Mouse (Mus musculus) ZHBTc4 (cell line): ENCODE measurements around the gene C3.

Experiments
- DNase-seq: peaks from one replicate; pipeline ENCODE4 v3.0.0-alpha.2; 2011; ENCODE audit warnings: low read depth, low spot score

The C3 gene

DNA sequence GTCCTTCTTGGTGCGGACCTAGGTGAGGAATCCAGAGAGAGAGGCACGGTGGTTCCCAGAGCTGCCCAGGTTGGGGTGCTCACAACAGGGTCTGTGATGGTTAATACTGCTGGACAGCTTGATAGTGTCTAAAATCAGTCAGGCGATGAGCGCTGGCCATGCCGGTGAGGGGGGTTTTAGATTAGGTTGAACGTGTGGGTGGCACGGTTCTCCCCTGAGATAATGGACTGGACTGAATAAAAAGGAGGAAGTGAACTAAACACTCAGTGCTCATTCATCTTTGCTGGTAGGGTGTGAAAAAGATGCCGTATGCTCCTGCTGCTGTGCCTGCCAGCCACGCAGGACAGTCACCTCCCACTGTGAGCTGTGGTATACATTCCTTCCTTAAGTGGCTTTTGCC is 4.6 kb downstream of the C3 start:
- DNase-seq = no peak

DNA sequence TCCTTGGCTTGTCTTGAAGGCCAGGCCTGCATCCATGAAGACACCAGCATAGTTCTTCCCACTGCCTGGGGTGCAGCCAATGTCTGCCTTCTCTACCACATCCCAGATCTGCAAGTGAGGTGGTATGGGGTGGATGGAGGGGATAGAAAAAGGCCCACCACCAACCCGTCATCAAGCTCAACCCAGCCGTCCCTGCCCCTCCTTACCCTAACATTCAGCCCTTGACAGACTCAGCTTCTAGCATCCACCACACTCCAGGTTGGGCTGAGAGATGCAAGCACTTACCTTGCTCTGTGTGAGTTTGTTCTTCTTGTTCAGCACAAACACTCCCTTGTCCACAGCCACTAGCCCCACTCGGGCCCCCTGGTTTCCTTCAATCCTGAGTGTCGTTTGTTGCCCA is 6.0 kb downstream of the C3 start:
- DNase-seq = no peak

DNA sequence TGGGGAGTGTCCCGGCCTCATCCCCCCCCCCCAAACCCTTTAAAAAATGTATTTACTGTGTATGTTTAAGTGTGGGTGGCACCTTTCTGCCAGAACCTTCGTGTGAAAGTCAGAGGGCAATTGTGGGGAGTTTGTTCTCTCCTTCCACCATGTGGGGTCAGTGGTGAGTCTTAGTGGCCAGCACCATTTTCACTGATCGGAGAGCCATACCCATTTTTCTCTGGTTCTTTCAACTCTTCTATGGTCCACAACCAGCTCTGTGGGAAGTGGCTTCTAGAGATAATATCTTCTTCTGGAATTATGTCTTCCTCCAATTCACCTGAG is 8.1 kb downstream of the C3 start:
- peak; percentile 44 for DNase-seq

DNA sequence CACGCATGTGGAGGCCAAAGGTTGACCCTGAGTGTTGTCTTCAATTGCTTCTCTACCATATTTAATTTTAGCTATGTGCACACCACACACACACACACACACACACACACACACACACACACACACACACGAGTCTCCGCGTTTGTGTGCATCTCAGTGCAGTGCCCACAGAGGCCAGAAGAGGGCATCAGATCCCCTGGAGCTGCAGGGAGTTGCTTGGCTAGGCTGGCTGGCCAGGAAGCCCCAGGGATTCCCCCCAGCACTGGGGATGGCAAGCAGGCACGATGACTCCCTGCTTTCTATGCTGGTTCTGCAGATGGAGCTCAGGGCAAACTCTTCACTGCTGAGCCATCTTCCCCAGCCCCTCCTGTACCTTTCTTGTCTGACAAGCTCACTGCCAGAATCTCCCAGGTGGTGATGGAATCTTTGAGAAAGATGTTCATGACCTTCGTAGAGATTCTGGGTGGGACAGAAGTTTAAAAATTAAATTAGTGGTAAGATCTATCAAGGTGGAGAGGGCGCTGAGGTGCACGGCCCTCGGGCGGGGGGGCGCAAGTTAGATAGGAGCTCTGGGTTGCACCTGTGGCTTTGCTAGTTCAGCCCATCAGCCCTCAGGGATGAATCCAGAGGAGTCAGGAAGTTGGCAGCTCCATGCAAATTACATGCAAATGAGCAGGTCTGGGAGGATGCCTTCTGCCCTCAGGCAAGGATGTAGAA is 8.6 kb downstream of the C3 start:
- DNase-seq = peak; percentile 68

DNA sequence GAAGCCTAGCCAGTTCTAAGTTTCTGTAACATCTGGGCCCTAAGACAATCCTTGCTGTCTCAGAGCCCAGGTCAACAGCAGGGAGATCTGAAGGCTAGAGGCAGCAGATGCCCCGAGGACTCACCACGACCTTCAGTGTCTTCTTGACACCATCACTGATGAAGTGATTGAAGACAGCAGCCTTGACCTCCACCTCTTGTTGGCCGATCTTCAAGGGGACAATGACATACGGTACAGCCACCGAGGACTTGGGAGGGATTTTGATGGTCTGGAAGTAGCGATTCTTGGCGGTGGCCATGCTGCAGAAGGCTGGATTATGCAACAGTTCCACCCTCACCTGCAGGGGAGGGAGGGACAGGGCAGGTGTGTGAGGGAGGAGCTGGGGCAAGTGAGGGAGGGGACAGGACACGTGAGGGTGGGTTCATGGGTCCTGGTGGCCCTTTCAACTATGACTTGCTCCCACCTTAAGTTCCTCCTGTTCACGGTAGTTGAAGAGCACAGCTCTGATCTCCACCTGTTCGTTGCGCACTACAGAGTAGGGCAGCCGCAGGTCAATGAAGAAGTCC is 9.5 kb downstream of the C3 start:
- DNase-seq = no peak

DNA sequence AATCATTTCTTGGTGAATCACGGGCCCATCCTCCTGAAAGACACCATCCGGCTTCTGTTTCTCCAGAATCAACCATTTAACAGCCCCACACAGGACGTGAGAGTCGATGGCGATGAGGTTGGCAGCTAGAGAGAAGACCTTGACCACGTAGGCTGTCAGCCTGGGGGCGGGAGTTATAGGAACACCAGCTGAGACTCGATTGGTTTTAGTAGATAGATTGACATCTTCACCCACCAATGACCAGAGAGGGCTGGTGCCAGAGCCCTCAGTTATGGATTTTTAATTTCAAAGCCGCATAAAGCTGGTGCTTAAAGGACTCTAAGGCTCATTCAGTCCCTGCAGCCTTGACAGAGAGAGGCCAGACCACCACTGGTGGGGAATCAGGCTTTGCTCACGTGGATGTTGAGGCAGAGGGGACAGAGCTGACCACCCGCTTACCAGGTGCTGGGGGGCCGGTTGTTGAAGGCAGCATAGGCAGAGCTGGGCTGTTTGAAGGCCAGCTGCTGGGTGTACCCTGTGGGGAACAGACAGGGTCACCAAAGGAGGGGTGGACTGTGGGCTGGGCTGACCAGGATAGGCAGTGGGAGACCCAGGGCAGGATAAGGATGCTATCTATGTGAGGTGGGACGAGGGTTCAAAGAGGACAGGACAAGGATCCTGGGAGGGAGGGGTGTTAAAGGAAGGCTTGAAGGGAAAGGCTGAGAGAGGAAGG is 13.1 kb downstream of the C3 start:
- DNase-seq = peak; percentile 63

DNA sequence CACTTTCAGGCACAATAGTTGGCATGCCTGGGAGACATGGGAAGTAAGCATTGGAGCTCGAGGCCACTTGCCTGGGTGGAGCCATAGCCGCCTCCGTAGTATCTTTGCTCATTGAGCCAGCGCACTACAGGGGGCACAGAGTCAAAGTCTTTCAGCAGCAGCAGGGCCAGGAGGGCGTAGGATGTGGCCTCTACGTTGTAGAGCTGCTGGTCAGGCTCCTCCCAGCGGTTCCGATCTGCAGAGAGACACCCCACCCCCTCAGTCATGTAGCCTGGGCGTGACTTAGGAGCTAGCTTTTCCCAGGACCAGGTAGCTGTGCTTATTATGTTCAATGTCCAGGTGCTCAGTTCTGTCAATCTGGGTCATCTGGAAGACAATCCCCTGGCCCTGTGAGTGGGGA is 16.4 kb downstream of the C3 start:
- peak; percentile 69 for DNase-seq

DNA sequence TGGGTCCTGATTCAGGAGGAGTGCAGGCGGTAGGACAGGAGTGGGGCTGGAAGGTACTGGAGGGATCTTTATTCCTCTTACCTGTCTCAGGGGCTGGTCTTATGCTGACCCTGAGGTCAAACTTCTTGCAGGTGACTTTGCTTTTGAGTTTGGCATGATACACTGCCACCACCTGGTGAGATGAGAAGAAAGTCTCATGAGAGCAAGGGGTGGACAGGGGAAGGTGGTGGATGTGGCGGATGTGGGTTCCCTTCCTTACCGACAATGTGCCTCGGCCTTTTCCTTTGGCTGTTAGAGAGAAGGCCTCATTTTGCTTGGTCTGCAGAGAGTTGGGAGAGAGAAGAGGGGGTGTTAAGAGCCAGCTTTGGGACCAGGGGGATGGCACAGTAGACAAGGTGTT is 18.6 kb downstream of the C3 start:
- no peak for DNase-seq

DNA sequence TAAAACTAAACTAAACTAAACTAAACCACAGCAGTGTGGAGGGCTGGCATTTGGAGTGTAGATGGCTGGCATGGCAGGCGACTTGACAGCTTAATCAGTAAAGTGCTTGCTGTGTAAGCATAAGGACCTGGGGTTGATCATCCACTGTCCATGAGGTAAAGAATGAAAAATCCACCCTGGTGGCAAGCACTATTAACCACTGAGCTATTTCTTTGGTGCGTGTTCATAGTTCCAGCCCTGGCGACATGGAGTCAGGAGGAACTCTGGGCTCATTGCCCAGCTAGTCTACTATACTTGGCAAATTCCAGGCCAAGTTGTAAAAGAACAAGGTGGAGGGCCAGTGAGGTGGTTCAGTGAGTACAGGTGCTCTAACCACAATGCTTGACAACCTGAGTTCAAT is 20.0 kb downstream of the C3 start:
- no peak for DNase-seq

DNA sequence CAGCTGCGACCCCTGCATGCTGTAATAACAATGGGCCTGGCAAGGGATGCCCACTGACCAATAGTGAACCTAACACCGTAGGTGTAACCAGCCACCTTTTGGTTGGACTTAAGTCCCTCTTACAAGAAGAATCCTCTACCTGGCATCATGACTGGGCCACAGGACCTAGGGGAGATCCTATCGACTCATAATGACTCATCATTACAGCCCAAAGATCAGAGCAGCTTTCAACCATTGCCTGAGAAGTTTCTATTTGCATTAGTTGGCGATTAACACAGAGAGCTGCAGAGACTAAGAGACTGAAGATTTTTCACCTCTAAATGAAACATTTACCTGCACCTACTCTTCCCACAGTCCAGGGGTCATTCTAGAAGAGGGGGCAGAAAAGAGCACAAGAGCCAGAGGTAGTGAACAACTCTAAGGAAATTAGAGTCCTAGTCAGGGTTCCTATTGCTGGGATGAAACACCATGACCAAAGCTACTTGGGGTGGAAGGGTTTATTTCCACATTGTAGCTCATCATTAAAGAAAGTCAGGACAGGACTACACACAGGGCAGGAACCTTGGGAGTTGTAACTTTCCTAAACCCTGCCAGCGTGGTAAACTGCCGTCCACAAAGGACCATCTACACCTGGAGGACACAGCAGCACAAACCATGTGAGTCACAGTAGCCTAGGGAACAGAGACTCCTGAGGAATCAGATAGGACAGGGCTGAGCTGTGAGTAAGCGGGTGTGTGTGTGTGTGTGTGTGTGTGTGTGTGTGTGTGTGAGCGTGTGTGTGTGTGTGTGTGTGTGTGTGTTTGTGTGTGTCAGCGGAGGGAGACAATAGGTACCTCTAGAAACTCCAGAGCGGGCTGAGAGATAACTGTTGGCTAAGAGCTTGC is 25.9 kb downstream of the C3 start:
- no peak for DNase-seq

DNA sequence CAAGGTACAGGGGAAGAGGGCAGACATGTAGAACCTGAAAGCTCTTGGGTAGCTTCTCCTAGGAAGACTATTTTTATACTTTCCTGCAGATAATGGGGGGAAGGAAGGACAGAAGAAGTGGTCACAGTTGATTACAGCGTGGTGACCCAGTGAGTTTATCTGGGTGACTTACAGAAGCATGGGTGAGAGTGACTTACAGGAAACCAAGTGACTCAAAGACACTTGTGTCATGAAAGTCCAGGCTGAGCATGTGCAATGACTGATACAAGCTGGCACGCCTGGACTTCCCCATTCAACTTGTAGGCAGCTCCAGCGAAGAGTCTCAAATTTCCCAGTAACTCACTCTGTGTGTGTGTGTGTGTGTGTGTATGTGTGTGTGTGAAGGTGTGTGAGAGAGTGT is 29.7 kb downstream of the C3 start:
- no peak for DNase-seq

DNA sequence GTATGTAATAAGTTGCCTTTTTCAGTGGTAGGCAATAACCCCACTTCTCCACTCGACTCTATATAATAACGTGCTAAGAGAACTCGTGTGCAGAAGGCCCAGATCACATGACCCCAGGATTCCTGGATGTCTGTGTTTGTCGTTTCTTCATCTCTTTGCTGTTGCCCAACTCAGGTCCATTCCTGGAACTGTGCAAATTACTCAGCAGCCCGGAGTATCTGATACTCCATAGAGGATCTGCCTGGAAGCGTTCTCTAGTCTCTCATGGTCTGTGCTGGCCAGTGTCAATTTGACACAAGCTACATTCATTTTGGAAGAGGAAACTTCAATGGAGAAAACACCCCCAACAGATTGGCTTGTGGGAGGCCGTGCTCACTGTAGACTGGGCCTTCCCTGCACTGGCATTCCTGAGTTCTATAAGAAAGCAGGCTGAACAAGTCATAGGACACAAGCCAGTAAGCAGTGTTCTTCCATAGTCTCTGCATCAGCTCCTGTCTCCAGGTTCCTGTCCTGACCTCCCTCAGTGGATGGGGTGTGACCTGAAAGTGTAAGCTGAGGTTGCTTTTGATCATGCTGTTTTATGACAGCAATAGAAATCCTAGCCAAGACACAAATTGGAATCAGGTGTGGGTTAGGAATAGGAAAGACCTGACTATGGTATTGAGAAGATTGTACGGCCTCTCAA is 32.5 kb downstream of the C3 start:
- no peak for DNase-seq

DNA sequence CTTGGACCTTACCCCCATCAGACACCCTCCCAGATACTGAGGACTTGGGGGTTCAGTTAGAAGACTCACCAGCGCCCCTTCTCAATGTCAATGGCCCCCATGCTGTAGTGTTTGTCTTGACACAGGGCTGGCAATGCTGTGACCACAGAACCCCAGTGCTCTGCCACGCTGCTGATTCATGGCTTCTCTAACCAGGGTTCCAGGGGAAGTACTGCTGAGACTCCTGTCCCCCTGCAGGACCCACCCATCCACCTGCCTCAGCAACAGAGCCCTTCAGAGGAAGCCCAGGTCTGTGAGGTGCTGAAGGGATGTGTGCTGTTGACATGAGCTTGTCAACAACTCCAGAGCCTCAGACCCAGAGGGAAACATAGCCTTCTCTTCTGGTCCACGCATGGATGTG is 33.2 kb downstream of the C3 start:
- DNase-seq = no peak

DNA sequence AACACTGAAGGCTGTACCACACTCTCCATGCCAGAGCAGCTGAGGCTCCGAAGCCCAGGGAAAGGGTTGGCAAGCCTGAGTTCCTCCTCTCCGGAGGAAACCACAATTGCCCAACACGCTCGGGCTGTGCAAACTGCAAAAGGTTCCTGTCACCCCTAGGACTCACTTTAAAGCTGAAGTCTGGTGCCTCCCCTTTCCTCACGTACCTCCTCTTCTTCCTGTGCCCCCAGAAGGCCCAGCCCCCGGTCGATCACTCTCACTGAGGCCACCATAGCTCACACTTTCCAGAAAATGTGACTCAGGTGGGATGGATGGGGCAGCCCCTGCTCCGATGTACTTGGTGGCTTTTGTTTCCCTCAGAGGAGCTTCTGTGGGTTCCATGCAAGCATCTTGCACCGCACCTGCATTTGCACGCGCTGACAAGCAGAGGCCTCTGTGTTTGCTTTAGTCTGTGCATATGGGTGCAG is 33.9 kb downstream of the C3 start, which contains the start of gene Tnfsf14:
Gene Tnfsf14, minus strand, starts transcription at position 137 of the 467 bp plus-strand sequence.
- DNase-seq = no peak

DNA sequence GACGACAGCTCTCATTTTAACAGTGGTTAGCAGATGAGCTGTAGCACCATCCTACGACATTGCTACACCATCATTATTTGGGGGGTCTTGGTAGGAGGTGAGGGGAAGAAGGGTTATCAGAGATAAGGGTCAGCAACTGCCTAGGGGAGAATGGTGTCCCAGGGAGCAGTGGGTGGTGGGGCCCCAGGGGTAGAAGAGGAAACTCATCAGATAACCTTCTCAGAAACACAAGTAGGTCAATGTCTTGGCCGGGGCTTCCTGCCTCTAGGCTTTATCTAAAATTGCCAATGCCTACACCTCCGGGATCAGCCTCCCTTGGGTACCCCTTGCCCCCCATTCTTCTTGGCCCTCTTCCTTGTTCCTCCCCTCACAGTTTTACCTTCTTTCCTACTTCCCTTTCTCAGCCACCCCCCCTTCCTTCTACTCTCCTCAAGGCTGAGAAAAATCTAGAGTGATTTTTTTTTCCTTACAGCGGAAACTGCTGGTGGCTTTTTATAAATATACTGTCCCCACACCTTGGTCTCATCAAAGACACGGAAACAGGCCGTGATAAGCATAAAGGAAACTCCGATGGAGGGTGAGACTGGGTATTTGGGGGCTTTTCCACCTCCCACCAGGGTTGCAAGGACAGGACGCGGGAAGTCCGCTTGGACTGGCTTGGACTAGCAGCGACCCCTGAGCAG is 39.3 kb downstream of the C3 start:
- no peak for DNase-seq

DNA sequence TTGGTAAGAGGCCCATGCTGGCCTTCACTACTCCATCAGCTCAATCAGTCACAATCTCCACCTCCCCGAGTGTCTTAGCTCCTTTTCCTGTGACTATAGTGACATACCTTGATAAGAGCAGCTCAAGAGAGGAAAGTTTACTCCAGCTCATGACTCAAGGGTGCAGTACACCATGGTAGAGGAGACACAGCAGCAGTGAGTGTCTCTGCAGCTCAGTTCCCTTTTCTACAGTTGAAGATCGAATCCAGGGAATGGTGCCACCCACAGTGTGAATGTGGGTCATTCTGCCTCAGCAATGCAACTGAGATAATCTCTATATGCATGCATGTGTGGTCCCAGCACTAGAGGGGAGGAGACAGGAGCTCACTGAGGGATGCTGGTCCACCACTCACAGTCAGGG is 42.3 kb downstream of the C3 start:
- no peak for DNase-seq

DNA sequence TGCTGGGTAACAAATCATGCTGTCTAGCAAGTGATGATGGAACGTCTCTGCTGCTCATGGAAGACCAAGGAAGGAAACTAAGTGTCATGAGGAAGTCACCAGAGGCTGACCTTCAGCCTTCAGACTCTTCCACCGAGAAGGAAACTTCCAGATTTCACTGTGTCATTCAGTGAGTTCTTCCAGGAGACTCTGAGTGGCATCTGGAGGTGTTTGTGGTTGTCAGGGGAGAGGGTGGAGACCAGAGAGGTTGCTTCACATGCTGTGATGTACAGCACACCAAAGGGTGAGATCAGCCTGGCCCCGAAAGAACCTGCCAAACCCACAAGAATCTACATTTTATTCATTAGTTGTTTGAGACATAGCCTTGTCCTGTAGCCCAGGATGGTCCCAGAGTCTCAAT is 45.1 kb downstream of the C3 start:
- DNase-seq = no peak

DNA sequence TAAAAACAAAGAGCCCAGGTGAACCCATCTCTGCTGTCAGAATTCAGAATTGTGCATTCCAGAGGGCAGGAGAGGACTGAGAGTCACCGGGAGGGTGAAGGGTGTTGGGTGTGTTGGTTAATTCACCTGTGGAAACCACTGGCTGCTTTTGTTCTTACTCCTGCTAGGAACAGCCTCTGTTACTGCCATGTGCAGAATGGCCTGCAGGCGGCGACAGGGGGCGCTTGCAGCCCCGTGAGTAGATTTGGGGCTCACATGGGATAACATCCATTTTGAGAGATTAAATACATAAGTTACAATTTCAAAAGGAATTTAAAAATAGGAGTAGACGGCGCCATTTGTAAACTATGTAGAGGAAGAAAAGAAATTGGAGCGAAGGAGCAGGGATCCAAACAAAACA is 47.6 kb downstream of the C3 start:
- DNase-seq = peak; percentile 76

DNA sequence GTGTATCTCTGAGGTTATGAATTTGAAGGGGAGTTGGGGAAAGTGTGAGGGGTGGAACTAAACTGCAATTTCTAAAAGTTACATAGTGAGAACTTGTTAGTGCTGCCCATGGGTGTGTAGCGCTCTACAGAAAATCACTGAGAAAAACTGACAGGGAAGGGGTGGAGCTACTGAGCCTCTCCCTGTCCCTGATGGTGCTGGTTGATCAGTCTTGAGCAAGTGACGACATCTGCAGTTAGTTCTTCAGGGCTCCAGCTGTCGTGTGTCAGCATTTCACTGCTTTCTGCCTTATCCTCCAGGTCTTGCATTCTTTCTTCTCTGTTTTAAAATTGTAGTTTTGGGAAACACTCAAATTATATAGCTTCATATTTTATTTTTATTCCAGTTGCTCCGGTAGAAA is 54.6 kb downstream of the C3 start:
- DNase-seq = no peak

DNA sequence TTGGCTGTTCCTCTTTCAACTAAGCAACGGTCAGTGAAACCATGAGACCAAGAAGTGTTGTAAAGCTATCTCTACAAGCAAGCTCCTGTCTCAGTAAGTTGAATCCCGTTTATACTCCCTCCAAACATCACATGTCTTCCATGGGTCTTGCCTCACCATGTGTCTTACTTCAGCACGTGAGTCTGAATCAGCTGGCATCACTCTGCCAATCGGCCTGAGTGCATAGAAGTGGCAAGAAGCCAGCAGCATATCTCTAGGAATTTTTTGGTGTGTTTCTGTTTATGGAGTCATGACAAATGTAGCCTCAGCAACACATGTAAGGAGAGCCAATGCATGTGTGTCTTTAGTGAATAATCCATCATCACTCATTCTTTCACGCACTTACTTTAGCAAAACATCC is 55.6 kb downstream of the C3 start:
- no peak for DNase-seq
